Mouse (Mus musculus) liver, adult 2 months (tissue): ENCODE measurements around the gene Sgpp1. TPM values are rescaled to one million over a fixed set of nuclear protein-coding genes. Genes with fewer than 3 reads are reported as not detected.
"Not testable (repeated sequence)": the region's sequence is repeated elsewhere in the genome, so short reads cannot be mapped to it uniquely, and the experiment has no call there.

Experiments
- DNase-seq: peaks from one replicate; pipeline ENCODE4 v3.0.0-alpha.2; 2011; ENCODE audit warnings: low read depth, low spot score; ENCODE audit errors: extremely low read depth
- H3K27ac ChIP-seq: fragments of 200-500 bp; replicated peaks from 2 replicates; pipeline ENCODE4 v1.5.1; 2012; ENCODE audit warnings: low read depth, mild to moderate bottlenecking, control low read depth, inconsistent platforms, low read length; ENCODE audit not compliant: insufficient read depth
- H3K27me3 ChIP-seq: fragments of 200-500 bp; 2 replicates; pipeline ENCODE4 v1.6.1; 2012; ENCODE audit warnings: mild to moderate bottlenecking, moderate library complexity, low read length, inconsistent platforms; ENCODE audit not compliant: control insufficient read depth, insufficient read depth
- H3K36me3 ChIP-seq: fragments of 200-500 bp; 2 replicates; pipeline ENCODE4 v1.6.1; 2012; ENCODE audit warnings: low read length, inconsistent platforms; ENCODE audit not compliant: control insufficient read depth, insufficient read depth
- H3K4me1 ChIP-seq: fragments of 200-500 bp; 2 replicates; pipeline ENCODE4 v1.6.1; 2011; ENCODE audit warnings: low read length; ENCODE audit not compliant: control insufficient read depth, insufficient read depth
- H3K4me3 ChIP-seq: fragments of 200-500 bp; 2 replicates; pipeline ENCODE4 v1.5.1; 2011; ENCODE audit warnings: low read depth, mild to moderate bottlenecking, control low read depth, low read length, moderate library complexity; ENCODE audit not compliant: insufficient read depth
- H3K79me2 ChIP-seq: fragments of 200-500 bp; 2 replicates; pipeline ENCODE4 v1.6.1; 2012; ENCODE audit warnings: inconsistent platforms, mild to moderate bottlenecking, low read length, moderate library complexity; ENCODE audit not compliant: control insufficient read depth, insufficient read depth
- H3K9ac ChIP-seq: fragments of 200-500 bp; 2 replicates; pipeline ENCODE4 v1.6.1; 2012; ENCODE audit warnings: low read depth, mild to moderate bottlenecking, control low read depth, inconsistent platforms, low read length
- CTCF ChIP-seq: fragments of 200-500 bp; IDR thresholded peaks from 2 replicates; pipeline ENCODE4 v1.5.1; 2011; ENCODE audit warnings: low read depth, low read length, control low read depth
- POLR2A ChIP-seq: fragments of 200-500 bp; IDR thresholded peaks from 2 replicates; pipeline ENCODE4 v1.6.1; 2011; ENCODE audit warnings: low read length, control low read depth; ENCODE audit not compliant: insufficient read depth; ENCODE audit errors: extremely low read depth
- WGBS: fragments of 180-500 bp; shearing (Covaris S2); methylation state at CpG from one replicate; pipeline ENCODE4 v1.1.7; 2018; 5-methylcytosine and 5-hydroxymethylcytosine counted together
- polyA plus RNA-seq: library from polyadenylated mRNA; depleted of rRNA; stranded (reverse); fragments of >200 nt; gene quantifications from 2 replicates; pipeline ENCODE4 v1.2.3, GENCODE M21; 2012
- total RNA-seq: library from RNA; depleted of rRNA; stranded (reverse); fragments of >200 nt; gene quantifications from 2 replicates; pipeline ENCODE4 v1.2.3, GENCODE M21; 2014

Gene Sgpp1
- total and polyA plus RNA-seq, 2 experiments: 36.1 to 42.8 TPM

DNA sequence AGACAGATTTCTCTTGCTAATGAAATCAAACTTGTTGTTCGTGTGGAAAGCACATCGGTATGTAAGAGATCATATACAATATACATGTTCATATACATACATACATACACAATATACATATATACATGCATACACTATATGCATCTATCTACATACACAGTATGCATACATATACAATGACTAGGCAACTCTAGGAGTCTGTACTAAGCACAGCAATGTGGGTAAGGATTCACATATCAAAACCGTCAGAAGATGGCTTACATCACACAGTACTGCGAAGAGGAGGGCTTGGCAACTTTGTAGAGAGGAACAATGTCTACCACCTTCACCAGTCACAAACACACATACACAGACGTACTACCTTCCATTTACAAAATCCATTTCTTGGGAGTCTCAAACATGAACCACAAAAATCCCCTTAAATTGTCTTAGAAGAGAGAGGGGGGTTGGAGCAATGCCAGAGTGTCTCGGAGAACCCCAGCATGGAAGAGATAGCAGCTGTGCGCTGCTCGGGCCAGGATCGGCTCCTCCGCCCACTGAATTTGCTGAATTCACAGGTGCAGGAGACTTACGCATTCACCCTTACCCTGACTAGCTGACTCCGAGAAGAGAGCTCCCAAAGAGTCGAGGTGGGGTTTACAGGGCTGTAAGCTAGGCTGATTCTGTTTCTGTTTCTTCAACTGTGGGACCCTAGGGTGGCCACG is 10.8 kb downstream of the Sgpp1 start:
- no peak for TF ChIP-seq POLR2A
- TF ChIP-seq CTCF: no peak
- no peak overlapping the region for H3K4me3 ChIP-seq
- no peak overlapping the region for H3K9ac ChIP-seq
- H3K27me3 ChIP-seq: no peaks in the 10 kb centered on the region
- no peak for DNase-seq
- H3K27ac ChIP-seq: no peak overlapping the region
- 81% methylated on average over 14 of the region's 14 CpGs for WGBS
- peaks cover 43% of the 10 kb centered on the region; the same call in 1 of the 2 replicates for H3K79me2 ChIP-seq
- H3K36me3 ChIP-seq: peaks cover 13% of the 10 kb centered on the region
- peaks cover 9% of the 10 kb centered on the region; the same call in 1 of the 2 replicates for H3K4me1 ChIP-seq

DNA sequence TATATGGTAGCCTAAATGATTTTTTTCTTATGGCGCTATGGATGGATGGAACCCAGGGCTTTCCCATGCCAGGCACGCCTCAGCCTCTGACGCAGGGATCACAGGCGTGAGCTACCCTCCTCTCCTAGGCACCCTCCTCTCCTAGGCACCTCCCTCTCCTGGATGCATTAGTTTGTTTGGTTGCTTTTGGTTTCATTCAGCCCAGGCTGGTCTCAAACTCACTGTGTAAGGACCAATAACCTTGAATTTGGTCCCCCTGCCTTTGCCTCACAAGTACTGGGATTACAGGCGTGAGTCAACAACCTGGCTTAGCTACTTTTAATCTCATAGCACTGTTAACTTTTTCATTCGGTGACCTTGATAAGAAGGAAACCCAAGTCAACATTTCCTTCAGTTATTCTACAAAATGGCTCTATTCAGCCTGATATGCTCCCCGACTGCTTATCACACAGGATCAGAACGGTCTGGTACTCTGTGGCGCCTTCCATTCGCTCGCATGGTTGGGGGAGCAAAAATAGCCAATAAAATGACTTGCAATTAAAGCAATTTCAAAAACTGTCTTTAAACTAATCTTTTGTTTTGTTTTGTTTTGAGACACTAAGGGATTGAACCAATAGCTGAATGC is 11.6 kb downstream of the Sgpp1 start:
- Histone ChIP-seq H3K79me2 (peaks cover 42% of the 10 kb centered on the region; the same call in 1 of the 2 replicates), H3K36me3 (peaks cover 17% of the 10 kb centered on the region), H3K27me3 (no peaks in the 10 kb centered on the region), H3K27ac (no peak overlapping the region), H3K9ac (no peak overlapping the region), H3K4me1 (peaks cover 9% of the 10 kb centered on the region; the same call in 1 of the 2 replicates), H3K4me3 (no peak overlapping the region)
- WGBS: 82% methylated on average over 11 of the region's 11 CpGs
- TF ChIP-seq POLR2A (no peak), CTCF (no peak)
- DNase-seq: no peak

DNA sequence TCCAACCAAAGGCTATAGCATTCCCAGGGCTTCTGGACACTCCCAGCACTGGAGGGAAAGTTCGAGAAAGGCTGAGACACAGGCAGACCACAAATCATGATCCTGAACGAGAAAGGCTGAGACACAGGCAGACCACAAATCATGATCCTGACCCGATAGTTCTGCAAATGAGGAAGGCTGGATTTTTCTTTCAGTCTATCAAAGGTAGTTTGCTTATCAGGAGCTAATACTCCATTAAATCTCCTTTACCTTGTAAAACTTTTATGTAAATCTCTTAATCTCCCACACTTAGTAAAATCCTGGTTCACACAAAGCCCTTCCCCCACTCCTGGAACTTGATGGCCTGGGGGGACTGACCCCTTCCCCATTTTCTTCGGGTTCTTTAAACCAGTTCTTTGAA is 13.6 kb downstream of the Sgpp1 start:
- H3K27ac ChIP-seq: no peak overlapping the region
- H3K36me3 ChIP-seq: peaks cover 11% of the 10 kb centered on the region
- no peak for TF ChIP-seq POLR2A
- TF ChIP-seq CTCF: no peak
- no peak for DNase-seq
- H3K4me1 ChIP-seq: peaks cover 6% of the 10 kb centered on the region; the same call in 1 of the 2 replicates
- 55% methylated on average over 4 of the region's 4 CpGs for WGBS
- no peaks in the 10 kb centered on the region for H3K27me3 ChIP-seq
- H3K79me2 ChIP-seq: peaks cover 27% of the 10 kb centered on the region; the same call in 1 of the 2 replicates
- H3K9ac ChIP-seq: no peak overlapping the region
- H3K4me3 ChIP-seq: no peak overlapping the region

DNA sequence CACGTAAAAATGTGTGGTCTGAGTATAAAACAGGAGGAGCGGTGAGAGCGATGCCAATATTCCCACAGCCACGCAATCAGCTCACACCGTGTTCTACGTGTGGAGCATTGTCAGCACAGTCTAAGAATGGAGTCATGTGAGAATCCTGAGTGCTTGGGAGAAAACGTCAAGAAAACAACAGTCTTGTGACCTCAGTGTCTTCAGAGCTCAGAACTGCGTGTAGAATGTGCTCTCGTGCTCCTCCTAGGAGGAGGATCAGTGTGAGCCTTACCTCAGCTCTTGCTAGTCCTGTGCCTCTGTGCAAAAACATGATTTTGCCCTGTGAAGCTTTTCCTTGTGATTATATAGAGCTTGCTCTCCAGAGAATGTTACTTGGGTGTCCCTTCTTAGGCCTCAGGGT is 14.5 kb downstream of the Sgpp1 start:
- H3K36me3 ChIP-seq: peaks cover 14% of the 10 kb centered on the region
- peaks cover 20% of the 10 kb centered on the region; the same call in 1 of the 2 replicates for H3K79me2 ChIP-seq
- no peak for DNase-seq
- 81% methylated on average over 9 of the region's 9 CpGs for WGBS
- no peaks in the 10 kb centered on the region for H3K27me3 ChIP-seq
- no peak overlapping the region for H3K9ac ChIP-seq
- H3K4me3 ChIP-seq: no peak overlapping the region
- H3K27ac ChIP-seq: no peak overlapping the region
- H3K4me1 ChIP-seq: no peaks in the 10 kb centered on the region
- TF ChIP-seq POLR2A (no peak), CTCF (no peak)

DNA sequence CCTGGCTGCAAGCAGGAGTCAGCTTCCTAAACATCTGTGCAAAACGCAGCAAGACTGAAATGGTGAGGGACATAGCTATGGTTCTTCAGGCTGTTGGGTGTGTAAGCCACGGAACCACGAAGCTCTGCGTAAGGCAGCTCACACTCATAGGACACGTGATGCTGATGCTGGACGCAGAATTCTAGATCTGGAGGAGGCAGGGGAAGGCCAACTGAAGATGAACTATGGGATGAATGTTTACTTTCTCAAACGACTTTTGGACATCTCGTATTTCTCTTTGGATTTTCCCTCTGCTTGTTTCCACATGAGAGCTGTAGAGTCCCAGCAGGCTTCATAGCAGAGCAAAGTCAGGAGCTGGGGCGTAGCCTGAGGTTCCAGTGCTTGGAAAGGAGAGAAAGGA is 21.9 kb downstream of the Sgpp1 start:
- Histone ChIP-seq H3K79me2 (no peaks in the 10 kb centered on the region; the same call in 1 of the 2 replicates), H3K4me1 (no peaks in the 10 kb centered on the region), H3K4me3 (no peak overlapping the region), H3K9ac (no peak overlapping the region), H3K27ac (no peak overlapping the region), H3K27me3 (no peaks in the 10 kb centered on the region), H3K36me3 (peaks cover 8% of the 10 kb centered on the region; the same call in 1 of the 2 replicates)
- no peak for DNase-seq
- no peak for TF ChIP-seq POLR2A
- TF ChIP-seq CTCF: no peak
- 72% methylated on average over 9 of the region's 9 CpGs for WGBS

DNA sequence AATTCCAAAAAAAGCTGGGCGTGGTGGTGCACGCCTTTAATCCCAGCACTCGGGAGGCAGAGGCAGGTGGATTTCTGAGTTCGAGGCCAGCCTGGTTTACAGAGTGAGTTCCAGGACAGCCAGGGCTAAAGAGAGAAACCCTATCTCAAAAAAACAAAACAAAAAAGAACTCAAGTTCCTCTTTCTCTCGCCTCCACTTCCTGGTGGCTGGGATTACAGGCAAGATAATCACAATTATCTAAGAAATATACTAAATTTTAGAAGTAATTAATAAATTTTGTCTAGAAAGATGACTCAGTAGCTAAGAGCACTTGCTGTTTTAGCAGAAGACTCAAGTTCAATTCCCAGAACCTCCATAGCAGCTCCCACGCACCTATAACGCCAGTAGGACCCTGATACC is 22.6 kb downstream of the Sgpp1 start:
- not testable (repeated sequence) for H3K4me3 ChIP-seq, H3K27me3 ChIP-seq, H3K9ac ChIP-seq, H3K79me2 ChIP-seq, H3K36me3 ChIP-seq, H3K4me1 ChIP-seq, H3K27ac ChIP-seq, DNase-seq
- WGBS: 91% methylated on average over 7 of the region's 7 CpGs
